Mouse (Mus musculus): ENCODE data around the gene Mindy3.

- TF ChIP-seq POLR2A (IDR thresholded peaks at IDR 0.05; ENCODE audit: insufficient read depth, low read length), result no peak
- TF ChIP-seq CTCF (IDR thresholded peaks at IDR 0.05; ENCODE audit: low read depth, low read length), result no peak
Measured at GRCm38 (mm10) chr2:12439543-12439942, 20.3 kb upstream of the Mindy3 start.
